Mouse (Mus musculus) stomach, embryonic 14.5 days (tissue): Measurements from ENCODE around the gene Plb1. TPM values are rescaled to one million over a fixed set of nuclear protein-coding genes. Genes with fewer than 3 reads are reported as not detected.

Experiments
- ATAC-seq: fragments of 200-750 bp; cut with Nextera tagmentation; 2 replicates; pipeline ENCODE4 v1.8.0; 2017; ENCODE audit warnings: low read depth, moderate TSS enrichment; ENCODE audit not compliant: insufficient number of reproducible peaks, insufficient read depth, low FRiP score
- H3K27ac ChIP-seq: fragments of 300-500 bp; sonication (generic); 2 replicates; pipeline ENCODE4 v1.5.1; 2014; ENCODE audit warnings: mild to moderate bottlenecking, low read length, moderate library complexity, mixed read lengths
- H3K27me3 ChIP-seq: fragments of 300-500 bp; sonication (generic); 2 replicates; pipeline ENCODE4 v1.6.1; 2014; ENCODE audit warnings: low read length, control low read depth, mixed read lengths; ENCODE audit not compliant: control insufficient read depth, insufficient read depth
- H3K36me3 ChIP-seq: fragments of 300-500 bp; sonication (generic); 2 replicates; pipeline ENCODE4 v1.6.1; 2014; ENCODE audit warnings: mild to moderate bottlenecking, control low read depth, low read length, moderate library complexity, mixed read lengths; ENCODE audit not compliant: control insufficient read depth, insufficient read depth
- H3K4me1 ChIP-seq: fragments of 300-500 bp; sonication (generic); 2 replicates; pipeline ENCODE4 v1.6.1; 2014; ENCODE audit warnings: low read length, control low read depth, mixed read lengths; ENCODE audit not compliant: control insufficient read depth, insufficient read depth
- H3K4me2 ChIP-seq: fragments of 300-500 bp; sonication (generic); replicated peaks from 2 replicates; pipeline ENCODE4 v1.6.1; 2014; ENCODE audit warnings: low read depth, low read length, control low read depth
- H3K4me3 ChIP-seq: fragments of 300-500 bp; sonication (generic); 2 replicates; pipeline ENCODE4 v1.5.1; 2014; ENCODE audit warnings: low read depth, low read length, control low read depth
- H3K9ac ChIP-seq: fragments of 300-500 bp; sonication (generic); replicated peaks from 2 replicates; pipeline ENCODE4 v1.6.1; 2014; ENCODE audit warnings: low read depth, mild to moderate bottlenecking, control low read depth, low read length, moderate library complexity, mixed read lengths
- H3K9me3 ChIP-seq: fragments of 300-500 bp; sonication (generic); 2 replicates; pipeline ENCODE4 v1.6.1; 2016; ENCODE audit warnings: low read depth, low read length, control low read depth; ENCODE audit not compliant: control insufficient read depth
- WGBS: fragments of 180-500 bp; shearing (Covaris S2); extraction: QIAGEN DNeasy Blood & Tissue Kit; methylation state at CpG from one replicate; pipeline ENCODE4 v1.1.7; 2014; 5-methylcytosine and 5-hydroxymethylcytosine counted together
- polyA plus RNA-seq: library from polyadenylated mRNA; unstranded; fragments of >200 nt; fragmentation: Nextera tagmentation; extraction: Ambion mirVana; gene quantifications from 2 replicates; pipeline ENCODE4 v1.2.1, GENCODE M21; 2014

Gene Plb1
- polyA plus RNA-seq, 1 experiment from 2014 or later = 1.0 TPM

GRCm38 (mm10) chr5:32302991-32303921, 70.7 kb downstream of the Plb1 start:
- Histone ChIP-seq H3K27ac (no peak overlapping the region), H3K9me3 (no peaks in the 10 kb centered on the region), H3K9ac (no peak overlapping the region), H3K36me3 (no peaks in the 10 kb centered on the region), H3K4me2 (peak overlapping the region; percentile 38), H3K4me1 (no peaks in the 10 kb centered on the region), H3K27me3 (no peaks in the 10 kb centered on the region), H3K4me3 (peak overlapping the region; percentile 15)
- 0 out of 2 replicates have a peak, but pooled peaks have one; percentile 67 for ATAC-seq
- 10% methylated on average over 23 of the region's 23 CpGs for WGBS

- ATAC-seq = no peak
- no peaks in the 10 kb centered on the region for H3K27me3 ChIP-seq
- WGBS = 47% methylated on average over 2 of the region's 2 CpGs
Measured at GRCm38 (mm10) chr5:32307106-32307505, 74.6 kb downstream of the Plb1 start.

GRCm38 (mm10) chr5:32308647-32309046, 76.1 kb downstream of the Plb1 start:
- no peak overlapping the region for H3K9ac ChIP-seq
- no peak overlapping the region for H3K4me2 ChIP-seq
- WGBS = 76% methylated on average over 4 of the region's 4 CpGs
- no peak for ATAC-seq
- H3K4me1 ChIP-seq = no peaks in the 10 kb centered on the region
- H3K9me3 ChIP-seq = no peaks in the 10 kb centered on the region
- no peaks in the 10 kb centered on the region for H3K36me3 ChIP-seq
- no peaks in the 10 kb centered on the region for H3K27me3 ChIP-seq
- no peak overlapping the region for H3K27ac ChIP-seq
- H3K4me3 ChIP-seq = no peak overlapping the region

More at GRCm38 (mm10) chr5:32307106-32307505, 74.6 kb downstream of the Plb1 start:
- H3K4me3 ChIP-seq = no peak overlapping the region
- H3K9ac ChIP-seq = no peak overlapping the region
- H3K9me3 ChIP-seq = no peaks in the 10 kb centered on the region
- no peaks in the 10 kb centered on the region for H3K4me1 ChIP-seq
- no peaks in the 10 kb centered on the region for H3K36me3 ChIP-seq
- H3K4me2 ChIP-seq = no peak overlapping the region
- H3K27ac ChIP-seq = no peak overlapping the region

- Histone ChIP-seq H3K27ac (no peak overlapping the region), H3K4me2 (no peak overlapping the region), H3K27me3 (no peaks in the 10 kb centered on the region), H3K9me3 (no peaks in the 10 kb centered on the region), H3K36me3 (no peaks in the 10 kb centered on the region), H3K4me1 (no peaks in the 10 kb centered on the region), H3K9ac (no peak overlapping the region), H3K4me3 (no peak overlapping the region)
- ATAC-seq = no peak
- WGBS = 67% methylated on average over 1 of the region's 1 CpGs
Measured at GRCm38 (mm10) chr5:32309714-32310113, 77.2 kb downstream of the Plb1 start.

- H3K9ac ChIP-seq = no peak overlapping the region
- no peaks in the 10 kb centered on the region for H3K9me3 ChIP-seq
- H3K27ac ChIP-seq = no peak overlapping the region
- H3K4me1 ChIP-seq = no peaks in the 10 kb centered on the region
- 79% methylated on average over 5 of the region's 5 CpGs for WGBS
- H3K4me2 ChIP-seq = no peak overlapping the region
- ATAC-seq = no peak
- H3K27me3 ChIP-seq = no peaks in the 10 kb centered on the region
- no peak overlapping the region for H3K4me3 ChIP-seq
- no peaks in the 10 kb centered on the region for H3K36me3 ChIP-seq
Measured at GRCm38 (mm10) chr5:32310802-32311201, 78.3 kb downstream of the Plb1 start.

GRCm38 (mm10) chr5:32311589-32312166, 79.2 kb downstream of the Plb1 start:
- H3K36me3 ChIP-seq = no peaks in the 10 kb centered on the region
- no peak overlapping the region for H3K4me3 ChIP-seq
- WGBS = 52% methylated on average over 3 of the region's 3 CpGs
- no peak overlapping the region for H3K9ac ChIP-seq
- no peaks in the 10 kb centered on the region for H3K4me1 ChIP-seq
- H3K27ac ChIP-seq = no peak overlapping the region
- no peaks in the 10 kb centered on the region for H3K9me3 ChIP-seq
- ATAC-seq = no peak
- H3K4me2 ChIP-seq = no peak overlapping the region
- H3K27me3 ChIP-seq = no peaks in the 10 kb centered on the region

- 79% methylated on average over 6 of the region's 6 CpGs for WGBS
- no peak overlapping the region for H3K9ac ChIP-seq
- no peak overlapping the region for H3K27ac ChIP-seq
- H3K9me3 ChIP-seq = no peaks in the 10 kb centered on the region
- H3K4me3 ChIP-seq = no peak overlapping the region
- no peaks in the 10 kb centered on the region for H3K36me3 ChIP-seq
- H3K4me2 ChIP-seq = no peak overlapping the region
- no peaks in the 10 kb centered on the region for H3K27me3 ChIP-seq
- no peak for ATAC-seq
- no peaks in the 10 kb centered on the region for H3K4me1 ChIP-seq
Measured at GRCm38 (mm10) chr5:32313671-32314070, 81.2 kb downstream of the Plb1 start.

- ATAC-seq = no peak
- WGBS = 50% methylated on average over 2 of the region's 2 CpGs
Measured at GRCm38 (mm10) chr5:32314731-32315130, 82.2 kb downstream of the Plb1 start.

More at GRCm38 (mm10) chr5:32314731-32315130, 82.2 kb downstream of the Plb1 start:
- H3K27ac ChIP-seq = no peak overlapping the region
- no peak overlapping the region for H3K4me2 ChIP-seq
- H3K27me3 ChIP-seq = no peaks in the 10 kb centered on the region
- no peaks in the 10 kb centered on the region for H3K36me3 ChIP-seq
- H3K9ac ChIP-seq = no peak overlapping the region
- no peak overlapping the region for H3K4me3 ChIP-seq
- no peaks in the 10 kb centered on the region for H3K4me1 ChIP-seq
- H3K9me3 ChIP-seq = no peaks in the 10 kb centered on the region
